Mouse (Mus musculus): ENCODE measurements around the gene Tuba1c.

GRCm38 (mm10) chr15:99071988-99072387 is 42.3 kb downstream of the Tuba1c start:
- TF ChIP-seq POLR2A (IDR thresholded peaks at IDR 0.05; ENCODE audit: control insufficient read depth, extremely low read depth, insufficient read depth, low read length, poor library complexity) = no peak
- TF ChIP-seq CTCF (IDR thresholded peaks at IDR 0.05; ENCODE audit: borderline replicate concordance, control insufficient read depth, extremely low read depth, insufficient read depth, low read length, poor library complexity) = no peak

Data from thymus, adult 2 months (tissue).